Mouse (Mus musculus) limb, embryonic 10.5 days (tissue): Measurements from ENCODE around the gene Cdkal1. TPM values are rescaled to one million over a fixed set of nuclear protein-coding genes. Genes with fewer than 3 reads are reported as not detected.

Source experiments
- DNase-seq: peaks from one replicate; pipeline ENCODE4 v3.0.0-alpha.2; 2017; ENCODE audit warnings: low spot score
- H3K27ac ChIP-seq: fragments of 300-500 bp; sonication (generic); 2 replicates; pipeline ENCODE4 v1.5.1; 2016; ENCODE audit warnings: mild to moderate bottlenecking
- H3K27me3 ChIP-seq: fragments of 300-500 bp; sonication (generic); 2 replicates; pipeline ENCODE4 v1.6.1; 2016; ENCODE audit warnings: low read depth, mild to moderate bottlenecking; ENCODE audit not compliant: poor library complexity, severe bottlenecking
- H3K36me3 ChIP-seq: fragments of 300-500 bp; sonication (generic); 2 replicates; pipeline ENCODE4 v1.6.1; 2016; ENCODE audit warnings: mild to moderate bottlenecking, moderate library complexity
- H3K4me1 ChIP-seq: fragments of 300-500 bp; sonication (generic); 2 replicates; pipeline ENCODE4 v1.6.1; 2016
- H3K4me3 ChIP-seq: fragments of 300-500 bp; sonication (generic); 2 replicates; pipeline ENCODE4 v1.5.1; 2016; ENCODE audit warnings: mild to moderate bottlenecking, moderate library complexity
- H3K9me3 ChIP-seq: fragments of 300-500 bp; sonication (generic); replicated peaks from 2 replicates; pipeline ENCODE4 v1.6.1; 2016; ENCODE audit warnings: mild to moderate bottlenecking
- WGBS: fragments of 180-500 bp; shearing (Covaris S2); methylation state at CpG from one replicate; pipeline ENCODE4 v1.1.7; 2016; 5-methylcytosine and 5-hydroxymethylcytosine counted together
- polyA plus RNA-seq: library from polyadenylated mRNA; unstranded; fragments of >200 nt; fragmentation: Nextera tagmentation; extraction: Ambion mirVana; gene quantifications from 2 replicates; pipeline ENCODE4 v1.2.1, GENCODE M21; 2016

Cdkal1 gene
- polyA plus RNA-seq, 1 experiment from 2014 or later = 34.8 TPM

DNA sequence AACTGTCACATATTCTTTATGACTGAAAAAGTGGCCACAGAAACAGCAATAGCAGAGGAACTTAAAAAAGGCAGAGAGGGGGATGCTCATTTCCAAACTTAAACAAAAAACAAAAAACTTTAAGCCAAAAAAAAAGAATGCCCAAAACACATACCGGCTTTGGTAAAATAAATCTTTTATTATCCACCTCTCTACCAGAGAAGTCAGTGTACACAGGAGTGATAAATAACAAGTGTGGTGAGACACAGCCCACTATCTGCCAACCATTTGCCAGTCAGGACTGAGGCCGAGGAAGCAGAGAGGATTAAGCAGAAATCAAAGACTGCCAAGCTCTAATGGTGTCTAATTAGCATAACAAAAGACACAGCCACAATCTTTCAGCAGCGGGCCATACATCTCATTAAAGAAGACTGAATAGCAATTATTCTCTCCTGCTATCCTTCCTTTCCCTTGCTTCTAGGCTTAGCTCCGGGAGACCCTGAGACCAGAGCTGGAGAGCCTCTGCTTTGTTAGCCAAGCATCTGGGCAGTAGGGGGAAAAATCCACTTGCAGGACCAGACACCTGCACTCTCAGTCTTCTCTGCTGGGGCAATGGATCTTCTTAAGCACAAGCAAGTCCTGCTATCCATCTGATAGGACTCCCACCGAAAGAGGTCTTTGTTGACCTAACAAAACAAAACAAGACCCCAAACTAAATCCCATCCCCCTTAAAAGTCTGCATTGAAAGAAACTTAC is 484.6 kb downstream of the Cdkal1 start:
- H3K27me3 ChIP-seq = no peaks in the 10 kb centered on the region
- H3K4me1 ChIP-seq = peaks cover 13% of the 10 kb centered on the region
- H3K27ac ChIP-seq = no peak overlapping the region
- no peaks in the 10 kb centered on the region for H3K9me3 ChIP-seq
- 6% methylated on average over 5 of the region's 5 CpGs for WGBS
- DNase-seq = no peak
- no peaks in the 10 kb centered on the region for H3K36me3 ChIP-seq
- no peak overlapping the region for H3K4me3 ChIP-seq

DNA sequence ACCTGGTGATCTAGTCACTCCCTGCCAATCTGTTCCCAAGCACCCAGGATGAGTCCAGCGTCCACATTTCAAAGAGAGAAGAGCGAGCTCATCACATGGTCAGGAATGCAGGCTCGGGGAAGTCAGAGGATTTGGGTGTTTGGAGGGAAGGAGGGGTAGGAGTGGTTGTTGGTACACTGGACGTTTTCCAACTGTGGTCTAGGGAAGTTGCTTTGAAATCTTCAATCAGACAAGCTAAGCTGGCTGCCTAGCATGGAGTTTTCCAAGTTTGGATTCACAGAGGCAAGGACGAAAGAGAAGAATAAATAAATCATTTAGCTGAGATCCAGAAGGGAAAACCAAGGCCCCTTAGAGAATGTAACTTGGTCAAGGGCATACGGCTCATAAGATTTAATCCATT is 486.7 kb downstream of the Cdkal1 start:
- Histone ChIP-seq H3K4me3 (no peak overlapping the region), H3K27me3 (no peaks in the 10 kb centered on the region), H3K27ac (no peak overlapping the region), H3K36me3 (no peaks in the 10 kb centered on the region), H3K4me1 (peaks cover 33% of the 10 kb centered on the region), H3K9me3 (no peaks in the 10 kb centered on the region)
- 62% methylated on average over 6 of the region's 6 CpGs for WGBS
- DNase-seq = no peak

DNA sequence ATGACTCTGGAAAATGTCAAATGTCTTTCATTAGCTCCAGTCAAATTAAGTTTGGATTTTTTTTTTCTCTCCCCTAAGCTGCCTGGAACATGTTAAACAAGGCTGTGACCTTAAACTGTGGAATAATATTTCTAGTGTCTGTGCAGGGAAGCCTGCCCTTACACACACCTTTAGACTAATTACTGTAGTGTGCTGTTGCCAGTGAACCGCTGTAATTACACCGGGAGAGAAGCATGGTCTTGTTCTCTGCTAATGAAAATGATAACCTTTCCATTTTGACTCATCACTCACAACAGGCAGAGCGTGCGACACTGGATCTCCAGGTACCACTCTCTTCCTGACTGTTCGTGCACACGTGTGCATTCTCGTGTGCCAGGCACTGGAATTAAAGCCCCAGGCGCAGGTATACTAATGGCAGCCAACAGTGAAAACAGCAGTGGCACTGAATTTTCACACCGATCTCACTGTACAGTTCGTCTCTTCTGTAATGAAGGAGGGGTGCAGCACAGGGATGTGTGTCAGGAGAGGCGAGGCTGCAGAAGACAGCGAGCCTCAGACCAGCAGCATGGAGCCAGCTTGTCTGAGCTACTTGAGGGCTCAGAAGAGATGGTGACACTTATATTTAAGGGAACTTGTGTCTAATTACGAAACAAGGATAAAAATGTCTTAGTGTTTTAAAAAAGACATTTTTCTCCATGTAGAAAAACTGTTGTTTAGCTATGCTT is 490.4 kb downstream of the Cdkal1 start:
- Histone ChIP-seq H3K36me3 (no peaks in the 10 kb centered on the region), H3K9me3 (no peaks in the 10 kb centered on the region), H3K4me1 (peaks cover 30% of the 10 kb centered on the region), H3K27ac (peak overlapping the region; percentile 56; the same call in 1 of the 2 replicates), H3K27me3 (no peaks in the 10 kb centered on the region), H3K4me3 (no peak overlapping the region)
- WGBS = 72% methylated on average over 13 of the region's 13 CpGs
- DNase-seq = no peak

DNA sequence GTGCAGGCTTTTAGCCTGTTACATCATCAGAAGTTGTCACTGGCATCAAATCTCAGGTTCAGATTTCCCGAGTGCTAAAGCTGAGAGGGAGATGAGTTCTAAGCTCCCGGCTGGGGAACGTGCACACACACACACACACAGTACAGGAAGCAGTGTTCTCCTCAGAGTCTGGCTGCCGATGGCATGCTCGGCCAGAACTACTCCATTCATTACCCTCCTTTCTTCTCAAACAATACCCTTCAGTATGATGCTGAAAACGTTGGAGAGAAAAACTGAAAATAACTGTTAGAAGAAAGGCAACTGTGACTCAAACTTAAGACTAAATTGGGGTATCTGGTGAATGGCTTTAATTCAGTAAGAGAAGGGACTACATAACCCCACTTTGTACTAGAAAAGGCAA is 491.5 kb downstream of the Cdkal1 start:
- H3K27me3 ChIP-seq = no peaks in the 10 kb centered on the region
- H3K4me1 ChIP-seq = peaks cover 30% of the 10 kb centered on the region
- no peak for DNase-seq
- no peaks in the 10 kb centered on the region for H3K9me3 ChIP-seq
- no peak overlapping the region for H3K4me3 ChIP-seq
- peak overlapping the region; percentile 58 for H3K27ac ChIP-seq
- no peaks in the 10 kb centered on the region for H3K36me3 ChIP-seq
- 68% methylated on average over 6 of the region's 6 CpGs for WGBS

DNA sequence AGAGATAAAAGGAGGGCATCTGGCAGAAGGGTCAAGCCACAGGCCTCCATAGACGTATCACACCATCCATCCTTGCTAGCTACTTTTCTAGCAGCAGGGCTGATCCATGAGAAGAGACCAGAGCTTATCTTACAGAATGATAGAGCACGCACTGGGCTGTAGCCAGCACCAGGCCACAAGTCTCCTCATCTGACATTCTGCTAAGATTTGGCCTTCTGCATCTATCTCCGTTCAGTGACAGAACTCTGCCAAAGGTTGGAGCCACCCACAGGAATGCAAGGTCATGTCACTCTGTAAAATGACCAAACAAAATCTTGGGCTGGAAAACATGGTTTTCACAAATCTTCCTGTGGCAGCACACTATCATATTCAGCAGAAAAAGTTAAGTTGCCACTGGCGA is 493.6 kb downstream of the Cdkal1 start:
- WGBS = 60% methylated on average over 4 of the region's 4 CpGs
- H3K4me1 ChIP-seq = peaks cover 36% of the 10 kb centered on the region
- no peaks in the 10 kb centered on the region for H3K36me3 ChIP-seq
- H3K27ac ChIP-seq = no peak overlapping the region
- H3K9me3 ChIP-seq = no peaks in the 10 kb centered on the region
- no peak overlapping the region for H3K4me3 ChIP-seq
- H3K27me3 ChIP-seq = no peaks in the 10 kb centered on the region
- no peak for DNase-seq

DNA sequence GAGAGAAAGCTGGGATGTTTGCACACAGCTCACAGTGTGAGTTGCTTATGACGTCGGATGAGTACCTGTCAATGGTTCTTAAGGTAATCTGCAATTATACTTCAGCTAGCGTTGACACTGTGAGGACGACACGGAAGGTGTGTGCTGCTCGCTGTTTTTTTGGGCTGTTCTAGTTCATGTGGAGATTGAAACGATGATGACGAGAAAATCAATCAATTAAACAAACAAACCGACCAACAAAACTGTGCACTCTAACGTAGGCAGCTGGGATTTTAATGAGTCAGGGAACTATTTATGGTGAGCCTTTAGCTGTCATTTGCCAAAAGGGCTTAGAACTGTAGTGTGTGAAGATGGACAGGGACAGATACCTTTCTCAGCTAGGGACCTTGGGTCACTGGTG is 494.6 kb downstream of the Cdkal1 start:
- H3K4me3 ChIP-seq = no peak overlapping the region
- H3K36me3 ChIP-seq = no peaks in the 10 kb centered on the region
- WGBS = 67% methylated on average over 10 of the region's 10 CpGs
- no peaks in the 10 kb centered on the region for H3K9me3 ChIP-seq
- H3K4me1 ChIP-seq = peaks cover 45% of the 10 kb centered on the region
- no peaks in the 10 kb centered on the region for H3K27me3 ChIP-seq
- no peak for DNase-seq
- H3K27ac ChIP-seq = no peak overlapping the region

DNA sequence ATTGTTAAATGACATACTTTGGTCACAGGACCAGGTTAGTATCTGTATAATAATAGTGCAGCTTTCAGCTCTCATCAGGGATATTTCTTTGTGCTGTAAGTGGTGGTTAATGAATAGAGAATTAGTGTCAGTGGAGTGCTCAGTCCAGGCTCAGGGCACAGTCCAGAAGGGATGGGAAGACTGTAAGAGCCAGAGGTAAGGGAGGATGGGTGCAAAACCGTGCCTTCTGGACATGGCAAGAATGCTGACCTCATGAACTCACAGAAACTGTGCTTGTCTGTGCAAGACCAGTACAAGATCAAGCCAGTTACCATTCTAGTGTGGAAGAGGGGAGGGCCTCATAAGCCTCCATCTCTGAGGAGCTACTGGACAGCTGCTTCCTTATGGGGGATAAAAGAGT is 496.1 kb downstream of the Cdkal1 start:
- Histone ChIP-seq H3K27ac (no peak overlapping the region), H3K36me3 (no peaks in the 10 kb centered on the region), H3K4me1 (peaks cover 45% of the 10 kb centered on the region), H3K4me3 (no peak overlapping the region), H3K9me3 (no peaks in the 10 kb centered on the region), H3K27me3 (no peaks in the 10 kb centered on the region)
- DNase-seq = no peak
- 78% methylated on average over 1 of the region's 1 CpGs for WGBS

- Histone ChIP-seq H3K4me3 (no peak overlapping the region), H3K4me1 (peaks cover 38% of the 10 kb centered on the region), H3K27me3 (no peaks in the 10 kb centered on the region), H3K36me3 (no peaks in the 10 kb centered on the region), H3K9me3 (no peaks in the 10 kb centered on the region), H3K27ac (peak overlapping the region; percentile 83; the same call in 1 of the 2 replicates)
- 92% methylated on average over 5 of the region's 5 CpGs for WGBS
- DNase-seq = no peak
These were observed 498.0 kb downstream of the Cdkal1 start for GRCm38 (mm10) chr13:29357483-29357882.

DNA sequence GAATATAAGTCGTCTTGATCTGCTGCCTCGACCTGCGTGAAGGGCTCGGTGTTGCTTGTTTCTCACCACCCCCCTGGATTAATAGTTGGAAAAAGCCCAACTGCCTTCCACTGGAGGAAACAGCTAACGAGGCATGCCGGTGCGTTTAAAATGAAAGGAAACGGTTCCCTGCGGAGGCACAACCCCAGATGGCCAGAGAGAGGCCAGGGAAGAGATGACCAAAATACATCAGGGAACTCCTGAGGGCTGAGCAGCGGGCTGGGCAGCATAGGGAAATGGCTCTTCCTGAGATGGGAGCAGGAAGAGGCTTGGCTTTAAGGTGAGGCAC is 499.4 kb downstream of the Cdkal1 start:
- no peaks in the 10 kb centered on the region for H3K27me3 ChIP-seq
- H3K4me1 ChIP-seq = peaks cover 44% of the 10 kb centered on the region
- no peaks in the 10 kb centered on the region for H3K36me3 ChIP-seq
- 31% methylated on average over 10 of the region's 10 CpGs for WGBS
- peak; percentile 53 for DNase-seq
- H3K4me3 ChIP-seq = no peak overlapping the region
- no peaks in the 10 kb centered on the region for H3K9me3 ChIP-seq
- H3K27ac ChIP-seq = peak overlapping the region; percentile 83

DNA sequence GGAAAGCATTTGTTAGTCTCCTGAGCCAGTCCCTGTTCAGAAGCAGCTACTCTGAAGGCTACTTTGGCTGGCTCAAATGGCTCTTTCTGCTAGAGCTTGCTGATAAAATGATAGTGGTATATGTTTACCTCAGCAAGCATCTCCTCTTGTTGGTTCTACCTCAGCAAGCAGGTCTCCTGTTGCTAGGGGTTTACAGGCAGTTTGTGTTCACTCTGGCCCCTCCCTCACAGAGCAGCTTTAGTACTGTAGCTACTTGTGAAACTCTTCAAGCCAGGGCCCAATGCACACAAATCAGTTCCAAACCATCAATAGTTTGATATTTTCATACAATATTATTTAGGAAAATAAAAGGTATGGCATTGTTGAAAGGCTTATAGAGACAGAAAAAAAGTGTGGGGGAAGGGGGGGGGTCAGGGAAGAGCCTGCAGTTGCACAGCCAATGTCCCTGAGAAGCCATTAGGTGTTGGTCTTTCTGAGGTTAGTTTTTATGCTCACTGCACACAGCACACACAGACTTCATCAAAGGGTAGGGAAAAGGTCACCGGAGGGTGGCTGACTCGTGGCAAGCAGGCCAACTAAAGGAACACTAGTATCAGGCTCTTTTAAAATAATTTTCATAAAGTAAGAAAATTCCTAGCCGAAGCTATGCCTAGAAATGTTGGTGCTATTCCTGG is 499.9 kb downstream of the Cdkal1 start:
- Histone ChIP-seq H3K27ac (peak overlapping the region; percentile 83), H3K36me3 (no peaks in the 10 kb centered on the region)
- 61% methylated on average over 3 of the region's 3 CpGs for whole genome bisulfite sequencing

DNA sequence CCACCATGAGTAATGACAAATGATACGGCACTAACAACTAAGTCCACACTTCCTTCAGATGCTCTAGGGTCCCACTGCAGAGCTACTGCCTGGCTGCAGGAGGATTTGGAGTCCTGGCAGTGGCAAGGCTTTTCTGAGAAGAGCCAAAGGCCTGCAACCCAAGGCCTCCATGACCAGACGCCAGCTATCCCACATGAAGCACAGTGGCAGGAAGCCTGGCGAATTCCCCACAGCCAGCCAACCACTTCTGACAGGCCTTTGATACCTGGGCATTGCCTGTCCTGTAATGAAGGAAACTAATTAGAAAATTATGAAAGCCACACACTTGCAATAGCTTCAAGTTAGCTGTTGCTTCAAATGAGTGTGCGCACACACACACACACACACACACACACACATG is 500.5 kb downstream of the Cdkal1 start:
- no peak for DNase-seq
- Histone ChIP-seq H3K27me3 (no peaks in the 10 kb centered on the region), H3K4me1 (peaks cover 43% of the 10 kb centered on the region), H3K9me3 (no peaks in the 10 kb centered on the region), H3K36me3 (no peaks in the 10 kb centered on the region), H3K4me3 (no peak overlapping the region), H3K27ac (peak overlapping the region; percentile 83)
- WGBS = 86% methylated on average over 4 of the region's 4 CpGs

More for the DNA sequence above, 499.9 kb downstream of the Cdkal1 start:
- no peaks in the 10 kb centered on the region for H3K9me3 ChIP-seq
- H3K4me1 ChIP-seq = peaks cover 43% of the 10 kb centered on the region
- DNase-seq = no peak
- H3K27me3 ChIP-seq = no peaks in the 10 kb centered on the region
- H3K4me3 ChIP-seq = no peak overlapping the region

DNA sequence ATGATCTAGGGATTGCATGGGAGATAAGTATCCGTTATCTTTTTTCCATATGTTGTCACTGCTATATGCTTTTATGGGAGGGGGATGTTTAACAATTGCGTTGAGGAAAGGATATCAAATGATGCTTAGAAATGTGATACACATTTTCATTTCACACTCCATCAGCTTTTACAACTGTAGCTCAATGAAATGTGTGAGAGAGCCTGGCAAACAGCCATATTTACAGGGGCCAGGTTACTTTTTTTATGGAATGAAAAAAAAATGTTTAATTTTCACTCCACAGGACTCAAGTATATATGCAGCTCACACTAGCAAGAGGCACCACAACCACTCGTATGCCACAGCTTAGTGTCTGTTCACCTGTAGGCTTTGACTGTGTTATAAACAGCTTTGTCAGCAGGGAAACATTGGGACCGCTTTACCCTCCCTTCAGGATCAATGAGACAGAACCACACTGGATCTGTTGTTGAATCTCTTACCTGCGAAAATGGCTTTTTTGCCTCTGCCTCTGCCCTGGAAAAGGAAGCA is 501.5 kb downstream of the Cdkal1 start:
- Histone ChIP-seq H3K9me3 (no peaks in the 10 kb centered on the region), H3K27me3 (no peaks in the 10 kb centered on the region), H3K36me3 (no peaks in the 10 kb centered on the region), H3K4me1 (peaks cover 43% of the 10 kb centered on the region), H3K4me3 (no peak overlapping the region), H3K27ac (peak overlapping the region; percentile 83; the same call in 1 of the 2 replicates)
- WGBS = 88% methylated on average over 5 of the region's 5 CpGs
- DNase-seq = no peak
